Mouse (Mus musculus): ENCODE measurements around the gene Anp32a. TPM values are rescaled to one million over a fixed set of nuclear protein-coding genes. Genes with fewer than 3 reads are reported as not detected.
A peak's percentile ranks its signal among the peaks of the same experiment; 100 is the strongest.

The Anp32a gene
- polyA plus RNA-seq (2015; fragmentation: Nextera tagmentation; extraction: Ambion mirVana): 48.5 and 63.7 TPM in 2 replicates

DNA sequence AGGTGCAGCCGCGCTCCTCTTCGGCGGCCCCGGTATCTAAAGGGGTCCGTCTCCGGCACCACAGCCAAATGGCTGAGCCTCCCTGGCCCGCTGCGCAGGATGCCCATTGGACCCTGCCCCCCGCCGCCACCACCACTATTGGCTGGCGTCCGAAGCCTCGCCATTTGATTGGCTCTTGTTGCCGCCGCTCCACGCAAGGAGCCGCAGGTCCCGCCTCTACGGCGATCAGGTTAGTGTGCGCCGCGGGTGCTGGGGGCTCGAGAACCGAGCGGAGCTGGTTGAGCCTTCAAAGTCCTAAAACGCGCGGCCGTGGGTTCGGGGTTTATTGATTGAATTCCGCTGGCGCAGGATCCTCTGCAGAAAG is at the start of gene Anp32a:
TSS of gene Anp32a (plus strand) at position 171 of the 364 bp plus-strand sequence.
- H3K4me3 ChIP-seq (replicated peaks): peak within 1 kb of the TSS; percentile 86
- WGBS (ENCODE audit: insufficient replicate concordance): under 1% methylated on average over 34 of the region's 34 CpGs
- peak within 1 kb of the TSS; percentile 74 for H3K9ac ChIP-seq
- peaks cover 12% of the 10 kb centered on the region for H3K27me3 ChIP-seq
- H3K36me3 ChIP-seq (replicated peaks): no peaks in the 10 kb centered on the region
- ATAC-seq (ENCODE audit: insufficient read depth): peak; percentile 80
- peaks cover 43% of the 10 kb centered on the region for H3K4me1 ChIP-seq (replicated peaks)
- peak within 1 kb of the TSS; percentile 96 for H3K4me2 ChIP-seq
- peak within 1 kb of the TSS; percentile 92 for H3K27ac ChIP-seq (replicated peaks)
- no peaks in the 10 kb centered on the region for H3K9me3 ChIP-seq (replicated peaks)

DNA sequence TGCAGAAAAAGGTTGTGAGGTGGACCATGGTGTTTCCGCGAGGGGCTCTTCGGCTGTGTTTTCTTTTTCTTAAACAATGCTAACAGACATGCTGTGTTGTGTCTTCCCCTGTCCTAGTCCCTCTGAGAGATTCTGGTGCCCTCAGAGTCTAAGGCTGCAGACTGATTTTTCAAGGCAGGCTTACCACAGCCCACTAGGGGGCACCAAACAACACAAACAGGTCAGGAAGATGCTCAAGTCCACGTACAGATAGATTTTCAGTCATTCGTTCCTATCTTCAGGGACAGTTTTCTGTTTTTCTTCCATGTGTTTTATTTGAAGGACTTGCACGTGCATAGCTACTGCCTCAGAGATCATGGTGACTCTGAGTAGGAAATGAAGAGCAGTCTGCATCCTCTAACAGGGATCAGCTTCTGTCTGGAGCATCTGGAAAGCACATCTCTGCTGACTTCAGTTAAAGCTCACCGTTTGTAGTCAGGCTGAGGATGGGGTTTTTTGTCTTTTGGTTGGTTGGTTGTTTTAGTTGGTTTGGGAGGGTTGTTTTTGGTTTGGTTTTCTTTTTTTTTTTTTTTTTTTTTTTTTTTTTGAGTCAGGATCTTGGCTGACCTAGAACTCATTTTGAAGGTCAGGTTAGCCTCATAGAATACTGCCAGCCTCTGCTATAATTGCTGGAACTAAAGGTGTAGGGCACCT is 45.9 kb upstream of the Anp32a start:
- Histone ChIP-seq H3K27ac (replicated peaks) (no peak overlapping the region), H3K9me3 (replicated peaks) (no peaks in the 10 kb centered on the region), H3K4me2 (no peak overlapping the region), H3K9ac (no peak overlapping the region), H3K36me3 (replicated peaks) (no peaks in the 10 kb centered on the region), H3K27me3 (no peaks in the 10 kb centered on the region), H3K4me3 (replicated peaks) (no peak overlapping the region), H3K4me1 (replicated peaks) (no peaks in the 10 kb centered on the region)
- WGBS (ENCODE audit: insufficient replicate concordance): 27% methylated on average over 7 of the region's 7 CpGs
- no peak for ATAC-seq (ENCODE audit: insufficient read depth)

DNA sequence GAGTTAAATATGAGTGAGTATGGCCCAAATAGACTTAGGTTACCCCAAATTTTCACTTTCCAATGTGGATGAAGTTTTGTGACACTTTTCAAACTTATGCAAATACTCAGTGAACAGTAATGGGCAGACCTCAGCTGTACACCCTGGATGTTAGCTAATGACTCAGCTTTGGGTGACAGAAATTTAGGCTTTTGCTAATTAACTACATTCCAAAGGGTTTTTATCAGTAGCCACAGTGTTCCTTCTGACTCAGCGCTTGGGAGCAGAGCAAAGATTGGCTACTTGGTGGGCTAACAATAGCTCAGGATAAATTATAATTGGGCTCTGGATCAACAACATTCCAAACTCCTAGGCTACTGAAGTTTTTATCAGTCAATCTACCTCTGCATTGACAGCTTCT is 44.2 kb upstream of the Anp32a start:
- H3K36me3 ChIP-seq (replicated peaks): no peaks in the 10 kb centered on the region
- H3K4me2 ChIP-seq: no peak overlapping the region
- no peaks in the 10 kb centered on the region for H3K27me3 ChIP-seq
- no peaks in the 10 kb centered on the region for H3K4me1 ChIP-seq (replicated peaks)
- no peaks in the 10 kb centered on the region for H3K9me3 ChIP-seq (replicated peaks)
- ATAC-seq (ENCODE audit: insufficient read depth): no peak
- no peak overlapping the region for H3K27ac ChIP-seq (replicated peaks)
- no peak overlapping the region for H3K4me3 ChIP-seq (replicated peaks)
- 57% methylated on average over 1 of the region's 1 CpGs for WGBS (ENCODE audit: insufficient replicate concordance)
- H3K9ac ChIP-seq: no peak overlapping the region

GRCm38 (mm10) chr9:62315556-62315955 is 25.5 kb upstream of the Anp32a start:
- Histone ChIP-seq H3K27me3 (no peaks in the 10 kb centered on the region; the same call in 1 of the 2 replicates), H3K4me3 (replicated peaks) (no peak overlapping the region), H3K36me3 (replicated peaks) (no peaks in the 10 kb centered on the region), H3K9ac (no peak overlapping the region), H3K9me3 (replicated peaks) (no peaks in the 10 kb centered on the region), H3K27ac (replicated peaks) (no peak overlapping the region), H3K4me1 (replicated peaks) (no peaks in the 10 kb centered on the region), H3K4me2 (no peak overlapping the region)
- no peak for ATAC-seq (ENCODE audit: insufficient read depth)
- WGBS (ENCODE audit: insufficient replicate concordance): 74% methylated on average over 6 of the region's 6 CpGs

DNA sequence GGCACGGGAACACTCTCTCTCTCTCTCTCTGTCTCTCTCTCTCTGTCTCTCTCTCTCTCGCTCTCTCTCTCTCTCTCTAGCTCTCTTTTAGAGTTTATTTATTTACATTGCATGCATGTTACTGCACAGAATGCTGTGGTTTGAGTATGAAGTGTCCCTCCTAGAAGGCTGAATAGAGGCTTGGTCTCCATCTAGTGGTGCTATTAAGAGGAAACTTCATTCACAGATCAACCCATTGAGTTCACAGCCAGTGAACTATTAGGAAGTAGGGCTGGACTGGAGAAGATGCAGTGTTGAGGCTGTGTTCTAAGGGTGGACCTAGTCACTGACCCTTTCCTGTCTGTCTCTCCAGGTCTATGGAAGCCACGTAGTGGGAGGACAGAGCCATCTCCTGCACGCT is 22.4 kb upstream of the Anp32a start:
- Histone ChIP-seq H3K27me3 (no peaks in the 10 kb centered on the region; the same call in 1 of the 2 replicates), H3K36me3 (replicated peaks) (no peaks in the 10 kb centered on the region), H3K9ac (no peak overlapping the region), H3K4me2 (no peak overlapping the region), H3K4me1 (replicated peaks) (no peaks in the 10 kb centered on the region), H3K4me3 (replicated peaks) (no peak overlapping the region), H3K9me3 (replicated peaks) (no peaks in the 10 kb centered on the region), H3K27ac (replicated peaks) (no peak overlapping the region)
- 61% methylated on average over 4 of the region's 4 CpGs for WGBS (ENCODE audit: insufficient replicate concordance)
- no peak for ATAC-seq (ENCODE audit: insufficient read depth)

- H3K4me1 ChIP-seq (replicated peaks): no peaks in the 10 kb centered on the region
- H3K27me3 ChIP-seq: no peaks in the 10 kb centered on the region
- H3K9ac ChIP-seq: no peak overlapping the region
- no peaks in the 10 kb centered on the region for H3K36me3 ChIP-seq (replicated peaks)
- no peaks in the 10 kb centered on the region for H3K9me3 ChIP-seq (replicated peaks)
- H3K4me2 ChIP-seq: no peak overlapping the region
- no peak for ATAC-seq (ENCODE audit: insufficient read depth)
- H3K4me3 ChIP-seq (replicated peaks): no peak overlapping the region
- 8% methylated on average over 1 of the region's 1 CpGs for WGBS (ENCODE audit: insufficient replicate concordance)
- H3K27ac ChIP-seq (replicated peaks): no peak overlapping the region
Observed at GRCm38 (mm10) chr9:62323816-62324215, 17.3 kb upstream of the Anp32a start.

GRCm38 (mm10) chr9:62325965-62326364 is 15.1 kb upstream of the Anp32a start:
- no peaks in the 10 kb centered on the region for H3K36me3 ChIP-seq (replicated peaks)
- no peak overlapping the region for H3K4me2 ChIP-seq
- no peak overlapping the region for H3K4me3 ChIP-seq (replicated peaks)
- WGBS (ENCODE audit: insufficient replicate concordance): 56% methylated on average over 3 of the region's 3 CpGs
- no peaks in the 10 kb centered on the region for H3K9me3 ChIP-seq (replicated peaks)
- no peaks in the 10 kb centered on the region for H3K27me3 ChIP-seq
- H3K27ac ChIP-seq (replicated peaks): no peak overlapping the region
- no peak for ATAC-seq (ENCODE audit: insufficient read depth)
- H3K9ac ChIP-seq: no peak overlapping the region
- no peaks in the 10 kb centered on the region for H3K4me1 ChIP-seq (replicated peaks)

GRCm38 (mm10) chr9:62334298-62334825 is 6.7 kb upstream of the Anp32a start:
- Histone ChIP-seq H3K9ac (no peak overlapping the region), H3K4me3 (replicated peaks) (no peak overlapping the region), H3K36me3 (replicated peaks) (no peaks in the 10 kb centered on the region), H3K4me1 (replicated peaks) (peaks cover 11% of the 10 kb centered on the region), H3K4me2 (no peak overlapping the region), H3K9me3 (replicated peaks) (peaks cover 3% of the 10 kb centered on the region), H3K27me3 (peaks cover under 1% of the 10 kb centered on the region; the same call in 1 of the 2 replicates), H3K27ac (replicated peaks) (no peak overlapping the region)
- 76% methylated on average over 9 of the region's 9 CpGs for WGBS (ENCODE audit: insufficient replicate concordance)
- ATAC-seq (ENCODE audit: insufficient read depth): no peak

GRCm38 (mm10) chr9:62335396-62335795 is 5.7 kb upstream of the Anp32a start:
- Histone ChIP-seq H3K27me3 (peaks cover 7% of the 10 kb centered on the region), H3K36me3 (replicated peaks) (no peaks in the 10 kb centered on the region), H3K27ac (replicated peaks) (no peak overlapping the region), H3K9ac (no peak overlapping the region), H3K9me3 (replicated peaks) (peaks cover 3% of the 10 kb centered on the region), H3K4me1 (replicated peaks) (peaks cover 14% of the 10 kb centered on the region), H3K4me2 (no peak overlapping the region), H3K4me3 (replicated peaks) (no peak overlapping the region)
- no peak for ATAC-seq (ENCODE audit: insufficient read depth)
- 59% methylated on average over 12 of the region's 12 CpGs for WGBS (ENCODE audit: insufficient replicate concordance)

DNA sequence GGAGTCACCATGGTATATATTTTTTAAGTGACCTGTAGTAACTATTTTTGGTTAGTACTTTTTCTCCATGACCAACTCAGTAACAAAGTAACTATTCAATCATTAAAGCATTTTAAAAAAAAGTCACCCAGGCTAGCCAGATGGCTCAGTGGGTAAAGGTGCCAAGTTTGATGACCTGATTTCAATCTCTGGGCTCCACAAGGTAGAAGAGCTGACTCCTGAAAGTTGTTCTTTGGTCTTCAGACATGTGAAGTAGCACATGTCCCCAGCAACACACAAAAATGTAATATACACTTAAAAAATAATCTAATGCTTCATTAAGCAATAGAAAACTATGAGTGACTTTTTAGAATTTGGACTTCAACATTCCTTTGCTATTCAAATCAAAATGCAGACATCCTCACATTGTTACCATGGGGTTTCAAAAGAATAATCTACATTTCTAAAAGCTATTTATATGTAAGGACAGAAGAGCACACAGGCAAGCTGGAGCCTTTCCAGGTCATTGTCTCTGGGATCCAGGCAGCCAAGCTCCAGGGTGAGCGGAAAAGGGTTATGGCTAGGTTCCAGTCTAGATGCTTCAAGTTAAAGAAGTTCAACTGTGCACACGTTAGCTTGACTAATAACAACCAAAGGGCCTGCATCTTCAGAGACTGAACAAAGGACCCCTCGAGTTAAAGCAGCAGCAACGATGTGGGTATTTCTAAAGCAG is 3.0 kb upstream of the Anp32a start:
- WGBS (ENCODE audit: insufficient replicate concordance): 69% methylated on average over 4 of the region's 4 CpGs
- no peak for ATAC-seq (ENCODE audit: insufficient read depth)
- no peaks in the 10 kb centered on the region for H3K36me3 ChIP-seq (replicated peaks)
- peaks cover 20% of the 10 kb centered on the region for H3K4me1 ChIP-seq (replicated peaks)
- no peak overlapping the region for H3K9ac ChIP-seq
- peaks cover 3% of the 10 kb centered on the region for H3K9me3 ChIP-seq (replicated peaks)
- H3K4me2 ChIP-seq: no peak overlapping the region
- no peak overlapping the region for H3K4me3 ChIP-seq (replicated peaks)
- no peak overlapping the region for H3K27ac ChIP-seq (replicated peaks)
- peaks cover 12% of the 10 kb centered on the region for H3K27me3 ChIP-seq

DNA sequence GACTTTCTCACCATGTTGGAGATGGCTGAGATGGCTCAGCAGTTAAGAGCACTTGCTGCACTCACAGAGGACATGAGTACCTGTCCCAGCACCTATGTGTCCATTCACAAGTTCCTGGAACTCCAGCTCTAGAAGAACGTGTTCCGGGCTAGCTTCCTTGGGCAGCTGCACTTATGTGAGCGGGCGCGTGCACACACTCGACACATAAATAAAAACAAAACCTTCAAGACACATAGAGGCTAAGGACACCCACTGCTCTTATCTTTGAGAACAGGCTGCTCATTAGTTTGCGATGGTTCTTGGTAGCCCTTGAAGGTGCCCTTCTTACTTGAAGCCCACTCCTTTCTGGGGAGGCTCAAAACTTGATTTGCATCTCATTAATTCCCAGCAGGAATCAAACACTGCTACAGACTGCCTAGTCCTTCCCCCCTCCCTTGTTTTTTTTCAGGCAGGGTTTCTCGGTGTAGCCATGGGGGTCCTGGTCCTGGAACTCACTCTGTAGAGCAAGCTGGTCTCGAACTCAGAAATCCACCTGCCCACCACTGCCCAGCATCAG is 2.4 kb upstream of the Anp32a start:
- peaks cover 12% of the 10 kb centered on the region for H3K27me3 ChIP-seq
- H3K4me2 ChIP-seq: no peak overlapping the region
- H3K9me3 ChIP-seq (replicated peaks): peaks cover 3% of the 10 kb centered on the region
- no peak overlapping the region for H3K9ac ChIP-seq
- H3K4me1 ChIP-seq (replicated peaks): peaks cover 24% of the 10 kb centered on the region
- ATAC-seq (ENCODE audit: insufficient read depth): no peak
- 58% methylated on average over 9 of the region's 9 CpGs for WGBS (ENCODE audit: insufficient replicate concordance)
- no peak overlapping the region for H3K4me3 ChIP-seq (replicated peaks)
- H3K36me3 ChIP-seq (replicated peaks): no peaks in the 10 kb centered on the region
- H3K27ac ChIP-seq (replicated peaks): no peak overlapping the region

All from liver, embryonic 15.5 days (tissue).